ENCODE assay signal across 1 mouse cellular context in the genomic region with DNA sequence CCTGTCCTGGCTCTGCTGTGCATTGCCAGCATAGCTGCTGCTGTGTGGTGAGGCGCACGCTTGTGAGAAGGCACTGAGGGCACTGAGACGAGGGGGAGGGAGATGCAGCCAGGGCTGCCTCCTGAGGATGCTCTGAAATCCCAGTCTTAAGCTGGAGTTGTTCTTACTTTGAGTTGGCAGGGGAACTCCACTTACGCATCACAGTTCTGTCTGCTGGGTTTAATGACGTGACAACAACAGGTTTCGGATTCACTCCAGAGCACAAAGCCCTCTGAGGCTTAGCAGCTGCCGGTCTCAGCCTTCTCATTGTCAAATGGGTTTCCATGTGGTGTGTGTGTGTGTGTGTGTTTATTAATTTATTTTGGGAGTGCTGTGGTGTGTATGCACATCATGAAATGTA.
TF ChIP-seq lines count a peak whose summit lies in the region.

No protein-coding gene starts in this region.

TF ChIP-seq in CH12.LX, 34 proteins besides CTCF, POLR2A, EP300 and RAD21:
- peak; percentile 61 for TF ChIP-seq MYC (IDR thresholded peaks at IDR 0.05; ENCODE audit: low read depth, low read length)
- TF ChIP-seq UBTF (IDR thresholded peaks at IDR 0.05; ENCODE audit: low read depth, low read length), result no peak
- TF ChIP-seq BHLHE40 (IDR thresholded peaks at IDR 0.05; ENCODE audit: low read depth, low read length), result peak; percentile 90
- no peak for TF ChIP-seq USF2 (conservative IDR thresholded peaks at IDR 0.05; ENCODE audit: low read depth, low read length)
- peak; percentile 77 for TF ChIP-seq JUND (conservative IDR thresholded peaks at IDR 0.05; ENCODE audit: low read depth, low read length)
- TF ChIP-seq MAX (IDR thresholded peaks at IDR 0.05; ENCODE audit: low read length), result peak; percentile 44
- no peak for TF ChIP-seq ELF1 (IDR thresholded peaks at IDR 0.05; ENCODE audit: low read depth, low read length)
- TF ChIP-seq ETS1 (conservative IDR thresholded peaks at IDR 0.05; ENCODE audit: low read depth, low read length), result peak; percentile 97
- no peak for TF ChIP-seq MAFK (IDR thresholded peaks at IDR 0.05; ENCODE audit: insufficient replicate concordance, low read length)
- TF ChIP-seq MXI1 (IDR thresholded peaks at IDR 0.05; ENCODE audit: low read depth, low read length), result 0 out of 2 replicates have a peak, but pooled peaks have one; percentile 66
- TF ChIP-seq KAT2A (IDR thresholded peaks at IDR 0.05; ENCODE audit: insufficient replicate concordance, low read length), result no peak
- TF ChIP-seq MEF2A (IDR thresholded peaks at IDR 0.05; ENCODE audit: borderline replicate concordance, low read depth, low read length), result peak; percentile 81
- peak; percentile 81 for TF ChIP-seq TBP (conservative IDR thresholded peaks at IDR 0.05; ENCODE audit: low read depth, low read length)
- no peak for TF ChIP-seq USF1 (IDR thresholded peaks at IDR 0.05; ENCODE audit: low read depth, low read length)
- TF ChIP-seq IRF4 (IDR thresholded peaks at IDR 0.05; ENCODE audit: low read depth, low read length), result peak; percentile 99
- TF ChIP-seq JUN (IDR thresholded peaks at IDR 0.05; ENCODE audit: insufficient read depth, low read depth, low read length), result peak; percentile 79
- peak; percentile 80 for TF ChIP-seq SIN3A (IDR thresholded peaks at IDR 0.05; ENCODE audit: low read length)
- peak; percentile 96 for TF ChIP-seq TCF12 (IDR thresholded peaks at IDR 0.05; ENCODE audit: low read depth, low read length)
- 0 out of 2 replicates have a peak, but pooled peaks have one; percentile 4 for TF ChIP-seq ZMIZ1 (IDR thresholded peaks at IDR 0.05; ENCODE audit: low read depth, low read length)
- TF ChIP-seq CHD1 (IDR thresholded peaks at IDR 0.05; ENCODE audit: low read depth, low read length), result no peak
- 0 out of 2 replicates have a peak, but pooled peaks have one; percentile 18 for TF ChIP-seq NELFE (IDR thresholded peaks at IDR 0.05; ENCODE audit: low read depth, low read length)
- TF ChIP-seq CHD2 (IDR thresholded peaks at IDR 0.05; ENCODE audit: low read length), result peak; percentile 72; the same call in 1 of the 2 replicates
